Mouse (Mus musculus): Measurements from ENCODE around the gene Mau2. TPM values are rescaled to one million over a fixed set of nuclear protein-coding genes. Genes with fewer than 3 reads are reported as not detected.

Mau2 gene
- polyA plus RNA-seq, 1 experiment, result 51.9 TPM

DNA sequence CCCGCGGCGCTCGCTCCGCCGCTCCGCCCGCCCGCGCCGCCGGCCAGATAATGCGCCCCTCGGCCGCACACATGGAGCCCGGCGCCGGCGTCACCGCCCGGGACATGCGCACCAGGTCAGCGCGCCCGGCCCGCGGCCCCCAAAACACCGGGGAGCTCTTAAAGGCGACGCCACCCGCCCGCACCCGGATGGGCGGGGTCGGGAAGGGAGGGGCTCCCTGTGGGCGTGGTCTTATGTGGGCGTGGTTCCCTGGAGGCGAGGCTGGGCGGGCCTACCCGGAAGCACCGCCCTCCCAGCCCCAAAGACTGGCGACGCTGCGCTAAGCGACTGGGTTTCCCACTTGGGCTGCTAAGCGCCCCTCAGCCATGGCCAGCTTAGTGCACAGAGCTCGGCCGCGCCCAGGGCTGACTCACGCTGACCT is 68.3 kb downstream of the Mau2 start:
- Histone ChIP-seq H3K27ac (ENCODE audit: control insufficient read depth, insufficient read depth, low read depth, low read length, poor library complexity) (peak overlapping the region; percentile 88), H3K4me3 (replicated peaks; ENCODE audit: control insufficient read depth, low read depth, low read length) (peak overlapping the region; percentile 67), H3K4me1 (ENCODE audit: control insufficient read depth, insufficient read depth, low read length) (peaks cover 4% of the 10 kb centered on the region; the same call in 1 of the 2 replicates)
- WGBS, result under 1% methylated on average over 50 of the region's 50 CpGs
- TF ChIP-seq POLR2A (IDR thresholded peaks at IDR 0.05; ENCODE audit: borderline replicate concordance, control insufficient read depth, low read depth, low read length), result peak; percentile 65; the same call in 1 of the 2 replicates
- no peak for TF ChIP-seq CTCF (IDR thresholded peaks at IDR 0.05; ENCODE audit: control insufficient read depth, insufficient read depth, low read length)

DNA sequence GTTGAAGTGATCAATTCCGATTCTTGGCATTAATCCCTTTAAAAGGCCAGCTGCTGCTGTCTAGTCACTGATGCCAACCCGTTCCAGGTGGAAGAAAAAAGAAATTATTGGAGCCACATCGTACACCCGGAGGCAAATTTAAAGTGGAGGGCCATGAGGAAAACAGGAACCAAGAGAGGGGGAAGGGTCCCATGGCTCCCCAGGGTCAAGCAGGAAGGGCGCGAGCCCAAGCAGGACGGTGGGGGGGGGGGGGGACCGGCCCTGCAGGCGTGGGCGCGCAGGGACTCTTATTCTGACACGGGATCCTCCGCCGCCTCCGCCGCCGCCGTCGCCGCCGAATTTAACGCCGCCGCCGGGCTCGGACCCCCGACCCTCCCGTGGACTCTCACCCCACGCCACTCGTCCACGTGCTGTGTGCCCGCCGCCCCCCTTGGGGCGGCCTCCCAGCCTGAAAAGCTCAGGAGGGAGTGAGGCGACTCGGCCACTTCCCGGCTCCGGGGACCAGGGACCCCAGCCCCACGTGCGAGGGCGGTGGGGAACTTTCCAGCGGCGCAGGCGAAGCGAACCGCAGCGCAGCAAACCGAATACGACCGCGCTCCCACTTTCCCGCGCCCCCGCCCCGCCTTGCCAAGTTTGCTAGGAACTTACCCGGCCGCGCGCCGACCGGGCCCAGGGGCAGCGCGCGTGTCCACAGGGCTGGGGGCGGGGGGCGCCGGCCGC is 68.9 kb downstream of the Mau2 start:
- TF ChIP-seq POLR2A (IDR thresholded peaks at IDR 0.05; ENCODE audit: borderline replicate concordance, control insufficient read depth, low read depth, low read length), result no peak
- Histone ChIP-seq H3K4me3 (replicated peaks; ENCODE audit: control insufficient read depth, low read depth, low read length) (peak overlapping the region; percentile 67), H3K27ac (ENCODE audit: control insufficient read depth, insufficient read depth, low read depth, low read length, poor library complexity) (peak overlapping the region; percentile 88), H3K4me1 (ENCODE audit: control insufficient read depth, insufficient read depth, low read length) (peaks cover 4% of the 10 kb centered on the region; the same call in 1 of the 2 replicates)
- WGBS, result under 1% methylated on average over 68 of the region's 68 CpGs

DNA sequence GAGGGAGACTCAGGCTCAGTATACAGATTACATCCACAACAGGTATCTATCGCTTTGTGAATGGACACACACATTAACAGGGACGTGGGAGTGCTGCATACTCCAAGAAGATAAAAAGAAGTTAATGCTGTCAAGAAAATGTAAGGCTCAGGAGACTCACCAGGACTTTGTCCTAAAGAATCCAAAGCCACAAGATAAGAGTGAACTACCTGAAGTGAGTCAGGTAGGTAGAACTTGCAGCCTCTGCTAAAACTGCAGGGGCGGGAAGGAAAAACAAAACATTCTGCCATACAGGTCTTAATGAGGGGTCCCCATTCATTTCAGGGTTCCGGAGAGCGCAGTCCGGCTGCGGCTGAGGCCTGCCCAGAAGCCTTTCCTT is 69.5 kb downstream of the Mau2 start:
- TF ChIP-seq CTCF (IDR thresholded peaks at IDR 0.05; ENCODE audit: control insufficient read depth, insufficient read depth, low read length) (no peak), POLR2A (IDR thresholded peaks at IDR 0.05; ENCODE audit: borderline replicate concordance, control insufficient read depth, low read depth, low read length) (no peak)

DNA sequence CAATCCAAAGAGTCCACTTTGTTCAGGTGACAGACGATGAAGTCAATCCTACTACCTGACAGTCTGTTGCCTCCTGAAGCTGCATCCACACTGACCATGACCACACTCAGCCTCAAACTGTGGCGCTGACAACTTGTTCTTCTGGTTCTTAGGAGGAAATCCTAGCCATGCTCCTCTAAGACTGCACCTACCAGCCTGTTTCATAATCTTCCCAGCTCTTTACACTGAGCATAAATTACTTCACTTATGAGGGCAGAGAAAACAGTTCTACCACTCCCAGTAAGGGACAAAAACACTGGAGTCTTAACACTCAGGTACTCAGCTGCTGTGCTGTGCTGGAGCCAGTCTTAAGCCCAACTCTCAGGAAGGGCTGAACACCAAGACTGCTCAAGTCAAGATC is 71.7 kb downstream of the Mau2 start:
- WGBS, result 63% methylated on average over 2 of the region's 2 CpGs
- Histone ChIP-seq H3K27ac (ENCODE audit: control insufficient read depth, insufficient read depth, low read depth, low read length, poor library complexity) (no peak overlapping the region), H3K4me3 (replicated peaks; ENCODE audit: control insufficient read depth, low read depth, low read length) (no peak overlapping the region), H3K4me1 (ENCODE audit: control insufficient read depth, insufficient read depth, low read length) (peaks cover 4% of the 10 kb centered on the region; the same call in 1 of the 2 replicates)
- TF ChIP-seq POLR2A (IDR thresholded peaks at IDR 0.05; ENCODE audit: borderline replicate concordance, control insufficient read depth, low read depth, low read length) (no peak), CTCF (IDR thresholded peaks at IDR 0.05; ENCODE audit: control insufficient read depth, insufficient read depth, low read length) (no peak)

More for the DNA sequence above, 69.5 kb downstream of the Mau2 start:
- H3K4me1 ChIP-seq (ENCODE audit: control insufficient read depth, insufficient read depth, low read length), result peaks cover 4% of the 10 kb centered on the region; the same call in 1 of the 2 replicates
- 31% methylated on average over 7 of the region's 7 CpGs for WGBS
- H3K27ac ChIP-seq (ENCODE audit: control insufficient read depth, insufficient read depth, low read depth, low read length, poor library complexity), result no peak overlapping the region
- peak overlapping the region; percentile 67 for H3K4me3 ChIP-seq (replicated peaks; ENCODE audit: control insufficient read depth, low read depth, low read length)

DNA sequence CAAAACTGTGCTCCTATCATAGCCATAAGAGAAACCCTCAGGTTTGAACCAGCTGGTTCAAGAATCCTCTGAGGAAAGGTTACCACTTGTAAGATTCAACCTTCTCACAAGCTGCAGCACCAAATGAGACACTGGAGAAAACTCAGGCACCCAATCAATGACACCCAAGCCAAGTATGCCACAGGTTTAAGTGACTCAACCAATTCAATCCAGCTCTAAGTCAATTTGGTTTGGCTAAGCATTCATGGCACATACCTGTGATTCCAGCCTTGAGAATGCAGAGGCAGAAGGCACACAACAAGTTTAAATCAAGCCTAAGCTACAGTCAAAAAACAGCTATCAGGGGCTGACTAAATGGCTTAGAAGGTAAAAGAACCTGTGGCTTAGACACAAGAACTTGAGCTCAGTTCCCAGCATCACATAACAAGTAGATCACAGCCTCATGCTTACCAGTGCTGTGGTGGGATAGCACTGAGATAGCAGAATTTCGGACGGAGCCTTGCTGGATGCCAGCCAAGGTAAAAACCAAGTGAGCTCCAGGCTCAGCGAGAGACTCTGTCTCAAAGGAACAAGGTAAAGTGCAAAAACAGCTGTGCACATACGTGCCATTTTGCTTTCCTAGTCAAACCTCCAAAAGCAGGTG is 75.1 kb downstream of the Mau2 start:
- Histone ChIP-seq H3K4me1 (ENCODE audit: control insufficient read depth, insufficient read depth, low read length) (peaks cover 5% of the 10 kb centered on the region; the same call in 1 of the 2 replicates), H3K27ac (ENCODE audit: control insufficient read depth, insufficient read depth, low read depth, low read length, poor library complexity) (no peak overlapping the region), H3K4me3 (replicated peaks; ENCODE audit: control insufficient read depth, low read depth, low read length) (no peak overlapping the region)
- WGBS, result 64% methylated on average over 4 of the region's 4 CpGs
- no peak for TF ChIP-seq POLR2A (IDR thresholded peaks at IDR 0.05; ENCODE audit: borderline replicate concordance, control insufficient read depth, low read depth, low read length)
- no peak for TF ChIP-seq CTCF (IDR thresholded peaks at IDR 0.05; ENCODE audit: control insufficient read depth, insufficient read depth, low read length)

Other genes with a start within 250 kb of the Mau2 start
- gene Gmip, start 234.1 kb downstream of the Mau2 start, polyA plus RNA-seq (2011; ENCODE audit: insufficient read depth, insufficient read length, low replicate concordance, missing spikeins), result 45.7 and 112 TPM in 2 replicates
- gene Lpar2, start 220.3 kb downstream of the Mau2 start, polyA plus RNA-seq (2011; ENCODE audit: insufficient read depth, insufficient read length, low replicate concordance, missing spikeins), result 1.3 and 3.8 TPM in 2 replicates
- gene Pbx4, start 210.2 kb downstream of the Mau2 start, polyA plus RNA-seq (2011; ENCODE audit: insufficient read depth, insufficient read length, low replicate concordance, missing spikeins), result 5.9 and 9.7 TPM in 2 replicates
- not detected in 2 replicates for gene Cilp2, start 155.0 kb downstream of the Mau2 start, polyA plus RNA-seq (2011; ENCODE audit: insufficient read depth, insufficient read length, low replicate concordance, missing spikeins)
- not detected in 2 replicates for gene Tssk6, start 140.6 kb downstream of the Mau2 start, polyA plus RNA-seq (2011; ENCODE audit: insufficient read depth, insufficient read length, low replicate concordance, missing spikeins)
- 41.2 and 61.7 TPM in 2 replicates for gene Ndufa13, start 140.2 kb downstream of the Mau2 start, polyA plus RNA-seq (2011; ENCODE audit: insufficient read depth, insufficient read length, low replicate concordance, missing spikeins)
- gene Yjefn3, start 140.0 kb downstream of the Mau2 start, polyA plus RNA-seq (2011; ENCODE audit: insufficient read depth, insufficient read length, low replicate concordance, missing spikeins), result not detected in 2 replicates
- 22.0 and 34.5 TPM in 2 replicates for gene Gatad2a, start 46.4 kb downstream of the Mau2 start, polyA plus RNA-seq (2011; ENCODE audit: insufficient read depth, insufficient read length, low replicate concordance, missing spikeins)
- gene Sugp1, start 79 bp upstream of the Mau2 start, polyA plus RNA-seq (2011; ENCODE audit: insufficient read depth, insufficient read length, low replicate concordance, missing spikeins), result 19.1 and 26.4 TPM in 2 replicates
- 1.6 and 2.8 TPM in 2 replicates for gene Tm6sf2, start 30.2 kb upstream of the Mau2 start, polyA plus RNA-seq (2011; ENCODE audit: insufficient read depth, insufficient read length, low replicate concordance, missing spikeins)
- not detected in 2 replicates for gene Hapln4, start 40.7 kb upstream of the Mau2 start, polyA plus RNA-seq (2011; ENCODE audit: insufficient read depth, insufficient read length, low replicate concordance, missing spikeins)
- gene Ncan, start 78.1 kb upstream of the Mau2 start, polyA plus RNA-seq (2011; ENCODE audit: insufficient read depth, insufficient read length, low replicate concordance, missing spikeins), result 0.13 and 0.50 TPM in 2 replicates
- 16.1 and 29.5 TPM in 2 replicates for gene Nr2c2ap, start 88.6 kb upstream of the Mau2 start, polyA plus RNA-seq (2011; ENCODE audit: insufficient read depth, insufficient read length, low replicate concordance, missing spikeins)
- 7.0 and 14.4 TPM in 2 replicates for gene Rfxank, start 96.4 kb upstream of the Mau2 start, polyA plus RNA-seq (2011; ENCODE audit: insufficient read depth, insufficient read length, low replicate concordance, missing spikeins)
- 13.9 and 33.6 TPM in 2 replicates for gene Borcs8, start 96.8 kb upstream of the Mau2 start, polyA plus RNA-seq (2011; ENCODE audit: insufficient read depth, insufficient read length, low replicate concordance, missing spikeins)
- 1.3 and 2.7 TPM in 2 replicates for gene Mef2b, start 97.0 kb upstream of the Mau2 start, polyA plus RNA-seq (2011; ENCODE audit: insufficient read depth, insufficient read length, low replicate concordance, missing spikeins)
- gene Tmem161a, start 129.6 kb upstream of the Mau2 start, polyA plus RNA-seq (2011; ENCODE audit: insufficient read depth, insufficient read length, low replicate concordance, missing spikeins), result 10.8 and 22.0 TPM in 2 replicates
- gene Slc25a42, start 169.6 kb upstream of the Mau2 start, polyA plus RNA-seq (2011; ENCODE audit: insufficient read depth, insufficient read length, low replicate concordance, missing spikeins), result 7.1 and 10.9 TPM in 2 replicates
- 89.1 and 192 TPM in 2 replicates for gene Sugp2, start 191.5 kb upstream of the Mau2 start, polyA plus RNA-seq (2011; ENCODE audit: insufficient read depth, insufficient read length, low replicate concordance, missing spikeins)
- 2.9 and 9.8 TPM in 2 replicates for gene Armc6, start 191.7 kb upstream of the Mau2 start, polyA plus RNA-seq (2011; ENCODE audit: insufficient read depth, insufficient read length, low replicate concordance, missing spikeins)
- 12.1 and 25.6 TPM in 2 replicates for gene Homer3, start 240.1 kb upstream of the Mau2 start, polyA plus RNA-seq (2011; ENCODE audit: insufficient read depth, insufficient read length, low replicate concordance, missing spikeins)

Measured in bone marrow, adult 2 months (tissue).